Mouse (Mus musculus) liver, embryonic 11.5 days (tissue): ENCODE data around the gene Jmjd1c. TPM values are rescaled to one million over a fixed set of nuclear protein-coding genes. Genes with fewer than 3 reads are reported as not detected.

Source experiments
- ATAC-seq: fragments of 200-750 bp; cut with Nextera tagmentation; replicated peaks from 2 replicates; pipeline ENCODE4 v1.8.0; 2017; ENCODE audit warnings: moderate number of reproducible peaks, mild to moderate bottlenecking, moderate TSS enrichment, moderate library complexity; ENCODE audit not compliant: low FRiP score
- DNase-seq: peaks from one replicate; pipeline ENCODE4 v3.0.0-alpha.2; 2017; ENCODE audit warnings: low spot score
- H3K27ac ChIP-seq: fragments of 300-500 bp; sonication (generic); 2 replicates; pipeline ENCODE4 v1.5.1; 2014; ENCODE audit warnings: mild to moderate bottlenecking, low read depth, low read length, control low read depth
- H3K27me3 ChIP-seq: fragments of 300-500 bp; sonication (generic); replicated peaks from 2 replicates; pipeline ENCODE4 v1.6.1; 2014; ENCODE audit warnings: low read length, mixed read lengths; ENCODE audit not compliant: control insufficient read depth, insufficient read depth
- H3K36me3 ChIP-seq: fragments of 300-500 bp; sonication (generic); 2 replicates; pipeline ENCODE4 v1.6.1; 2014; ENCODE audit warnings: mild to moderate bottlenecking, low read length, moderate library complexity, mixed read lengths; ENCODE audit not compliant: control insufficient read depth, insufficient read depth
- H3K4me1 ChIP-seq: fragments of 300-500 bp; sonication (generic); replicated peaks from 2 replicates; pipeline ENCODE4 v1.6.1; 2014; ENCODE audit warnings: low read length, mixed read lengths; ENCODE audit not compliant: control insufficient read depth, insufficient read depth
- H3K4me2 ChIP-seq: fragments of 300-500 bp; sonication (generic); 2 replicates; pipeline ENCODE4 v1.6.1; 2014; ENCODE audit warnings: mild to moderate bottlenecking, control low read depth, moderate library complexity
- H3K4me3 ChIP-seq: fragments of 300-500 bp; sonication (generic); 2 replicates; pipeline ENCODE4 v1.5.1; 2014; ENCODE audit warnings: low read depth, low read length, control low read depth
- H3K9ac ChIP-seq: fragments of 300-500 bp; sonication (generic); 2 replicates; pipeline ENCODE4 v1.6.1; 2014; ENCODE audit warnings: low read depth, low read length, control low read depth
- H3K9me3 ChIP-seq: fragments of 300-500 bp; sonication (generic); 2 replicates; pipeline ENCODE4 v1.6.1; 2016; ENCODE audit warnings: low read length, inconsistent platforms, mixed read lengths; ENCODE audit not compliant: control insufficient read depth
- WGBS: fragments of 180-500 bp; shearing (Covaris S2); extraction: QIAGEN DNeasy Blood & Tissue Kit; methylation state at CpG from one replicate; pipeline ENCODE4 v1.1.7; 2014; 5-methylcytosine and 5-hydroxymethylcytosine counted together
- polyA plus RNA-seq: library from polyadenylated mRNA; unstranded; fragments of >200 nt; fragmentation: Nextera tagmentation; extraction: Ambion mirVana; gene quantifications from 2 replicates; pipeline ENCODE4 v1.2.1, GENCODE M21; 2014

Gene Jmjd1c
- 26.0 and 31.6 TPM in 2 replicates for polyA plus RNA-seq

GRCm38 (mm10) chr10:67095798-67096620, at the start of gene Jmjd1c:
TSS of gene Jmjd1c (plus strand) at chr10:67096125.
- H3K27ac ChIP-seq, result peak within 1 kb of the TSS; percentile 97
- H3K9ac ChIP-seq, result peak within 1 kb of the TSS; percentile 98
- no peaks in the 10 kb centered on the region for H3K9me3 ChIP-seq
- DNase-seq, result peak; percentile 79
- no peaks in the 10 kb centered on the region for H3K36me3 ChIP-seq
- H3K4me2 ChIP-seq, result peak within 1 kb of the TSS; percentile 86
- ATAC-seq, result peak; percentile 82
- H3K27me3 ChIP-seq, result no peaks in the 10 kb centered on the region
- peak within 1 kb of the TSS; percentile 90 for H3K4me3 ChIP-seq
- peaks cover 28% of the 10 kb centered on the region for H3K4me1 ChIP-seq
- 2% methylated on average over 57 of the region's 73 CpGs for WGBS

- Histone ChIP-seq H3K27ac (no peak overlapping the region), H3K4me3 (no peak overlapping the region), H3K4me1 (peaks cover 7% of the 10 kb centered on the region; the same call in 1 of the 2 replicates), H3K36me3 (no peaks in the 10 kb centered on the region), H3K9ac (no peak overlapping the region), H3K27me3 (no peaks in the 10 kb centered on the region), H3K4me2 (no peak overlapping the region), H3K9me3 (no peaks in the 10 kb centered on the region)
- WGBS, result 87% methylated on average over 18 of the region's 18 CpGs
- DNase-seq, result no peak
- no peak for ATAC-seq
These were observed 47.9 kb upstream of the Jmjd1c start for GRCm38 (mm10) chr10:67047712-67048645.

- H3K9ac ChIP-seq, result no peak overlapping the region
- ATAC-seq (no peak), DNase-seq (no peak)
- no peak overlapping the region for H3K4me2 ChIP-seq
- 74% methylated on average over 13 of the region's 13 CpGs for WGBS
- H3K9me3 ChIP-seq, result no peaks in the 10 kb centered on the region
- H3K27ac ChIP-seq, result no peak overlapping the region
- no peak overlapping the region for H3K4me3 ChIP-seq
- H3K27me3 ChIP-seq, result no peaks in the 10 kb centered on the region
- H3K4me1 ChIP-seq, result peaks cover 2% of the 10 kb centered on the region; the same call in 1 of the 2 replicates
- H3K36me3 ChIP-seq, result no peaks in the 10 kb centered on the region
These were observed 46.9 kb upstream of the Jmjd1c start for GRCm38 (mm10) chr10:67048871-67049615.

GRCm38 (mm10) chr10:67049621-67050020, 46.3 kb upstream of the Jmjd1c start:
- no peaks in the 10 kb centered on the region for H3K36me3 ChIP-seq
- H3K9ac ChIP-seq, result no peak overlapping the region
- no peak for ATAC-seq
- 90% methylated on average over 7 of the region's 7 CpGs for WGBS
- no peaks in the 10 kb centered on the region for H3K27me3 ChIP-seq
- H3K27ac ChIP-seq, result no peak overlapping the region
- H3K9me3 ChIP-seq, result no peaks in the 10 kb centered on the region
- H3K4me1 ChIP-seq, result peaks cover 2% of the 10 kb centered on the region; the same call in 1 of the 2 replicates
- no peak for DNase-seq
- H3K4me3 ChIP-seq, result no peak overlapping the region
- H3K4me2 ChIP-seq, result no peak overlapping the region

GRCm38 (mm10) chr10:67050766-67051165, 45.2 kb upstream of the Jmjd1c start:
- Histone ChIP-seq H3K4me1 (peaks cover 2% of the 10 kb centered on the region; the same call in 1 of the 2 replicates), H3K9ac (no peak overlapping the region), H3K36me3 (no peaks in the 10 kb centered on the region), H3K4me2 (no peak overlapping the region), H3K4me3 (no peak overlapping the region), H3K27me3 (no peaks in the 10 kb centered on the region), H3K27ac (no peak overlapping the region), H3K9me3 (no peaks in the 10 kb centered on the region)
- 79% methylated on average over 6 of the region's 7 CpGs for WGBS
- DNase-seq, result no peak
- no peak for ATAC-seq

- 75% methylated on average over 5 of the region's 5 CpGs for WGBS
- no peak for DNase-seq
- no peaks in the 10 kb centered on the region for H3K27me3 ChIP-seq
- H3K9me3 ChIP-seq, result no peaks in the 10 kb centered on the region
- peaks cover 8% of the 10 kb centered on the region for H3K4me1 ChIP-seq
- H3K4me2 ChIP-seq, result no peak overlapping the region
- peak overlapping the region; percentile 10; the same call in 1 of the 2 replicates for H3K27ac ChIP-seq
- H3K4me3 ChIP-seq, result no peak overlapping the region
- no peaks in the 10 kb centered on the region for H3K36me3 ChIP-seq
- ATAC-seq, result no peak
- H3K9ac ChIP-seq, result no peak overlapping the region
These were observed 44.5 kb upstream of the Jmjd1c start for GRCm38 (mm10) chr10:67051466-67051865.

- no peak for DNase-seq
- no peak for ATAC-seq
- H3K9ac ChIP-seq, result no peak overlapping the region
- H3K4me3 ChIP-seq, result no peak overlapping the region
- H3K4me2 ChIP-seq, result peak overlapping the region; percentile 35
- no peaks in the 10 kb centered on the region for H3K36me3 ChIP-seq
- H3K27ac ChIP-seq, result no peak overlapping the region
- 55% methylated on average over 9 of the region's 9 CpGs for WGBS
- no peaks in the 10 kb centered on the region for H3K27me3 ChIP-seq
- H3K9me3 ChIP-seq, result no peaks in the 10 kb centered on the region
- peaks cover 13% of the 10 kb centered on the region for H3K4me1 ChIP-seq
These were observed 43.5 kb upstream of the Jmjd1c start for GRCm38 (mm10) chr10:67052429-67052828.

- H3K36me3 ChIP-seq, result no peaks in the 10 kb centered on the region
- H3K27me3 ChIP-seq, result no peaks in the 10 kb centered on the region
- no peak overlapping the region for H3K4me2 ChIP-seq
- no peak overlapping the region for H3K9ac ChIP-seq
- no peak overlapping the region for H3K4me3 ChIP-seq
- no peak for ATAC-seq
- H3K9me3 ChIP-seq, result no peaks in the 10 kb centered on the region
- peaks cover 13% of the 10 kb centered on the region for H3K4me1 ChIP-seq
- 50% methylated on average over 9 of the region's 9 CpGs for WGBS
- no peak for DNase-seq
- H3K27ac ChIP-seq, result no peak overlapping the region
These were observed 42.5 kb upstream of the Jmjd1c start for GRCm38 (mm10) chr10:67053475-67053874.
